Mouse (Mus musculus) embryo, embryonic 11 days (tissue): ENCODE results near the gene Atg3.

Source experiments
- DNase-seq: peaks from one replicate; pipeline ENCODE4 v3.0.0-alpha.2; 2015

Gene Atg3

DNA sequence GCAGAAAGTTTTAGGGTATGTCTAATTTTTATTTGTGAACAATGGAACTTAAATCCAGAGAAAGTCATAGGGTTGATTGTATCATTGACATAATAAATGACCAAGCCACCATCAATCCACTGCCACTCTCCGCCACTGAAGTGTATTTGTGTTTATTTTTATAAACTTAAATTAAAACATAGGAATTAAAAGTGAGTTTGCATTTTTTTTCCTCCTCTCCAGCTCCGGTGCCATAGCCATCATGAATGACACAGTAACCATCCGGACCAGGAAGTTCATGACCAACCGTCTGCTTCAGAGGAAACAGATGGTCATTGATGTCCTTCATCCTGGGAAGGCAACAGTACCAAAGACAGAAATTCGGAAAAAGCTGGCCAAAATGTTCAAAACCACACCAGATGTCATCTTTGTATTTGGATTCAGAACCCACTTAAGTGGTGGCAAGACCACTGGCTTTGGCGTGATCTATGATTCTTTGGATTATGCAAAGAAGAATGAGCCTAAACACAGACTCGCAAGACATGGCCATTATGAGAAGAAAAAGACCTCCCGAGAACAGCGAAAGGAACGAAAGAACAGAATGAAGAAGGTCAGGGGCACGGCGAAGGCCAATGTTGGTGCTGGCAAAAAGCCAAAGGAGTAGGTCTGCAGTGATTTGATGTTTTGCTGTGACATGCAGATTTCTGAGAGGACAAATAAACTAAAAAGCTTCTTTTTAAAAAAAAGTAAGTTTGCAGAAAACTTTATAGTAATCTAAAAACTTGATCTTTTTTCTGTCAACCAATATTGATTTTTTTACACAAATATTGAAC lies 46.5 kb downstream of the Atg3 start:
- no peak for DNase-seq

DNA sequence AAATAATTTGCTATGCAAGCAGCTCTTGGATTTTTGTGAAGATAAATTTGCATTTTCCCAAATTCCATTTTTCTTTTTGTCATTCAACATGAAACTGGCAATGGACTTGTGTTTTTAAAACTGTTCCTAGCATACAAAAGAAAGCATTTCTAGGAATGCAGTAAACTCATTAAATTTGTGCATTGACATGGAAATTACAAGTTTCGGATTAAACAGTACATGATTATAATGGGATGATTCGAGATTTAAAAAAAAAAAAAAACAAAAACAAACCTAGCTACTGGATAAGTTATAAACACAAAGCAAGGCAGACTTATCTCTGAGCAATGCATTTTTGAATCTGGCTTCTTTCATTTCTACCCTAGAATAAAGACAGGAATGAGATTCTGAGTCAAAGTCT lies 63.4 kb downstream of the Atg3 start:
- DNase-seq: no peak

DNA sequence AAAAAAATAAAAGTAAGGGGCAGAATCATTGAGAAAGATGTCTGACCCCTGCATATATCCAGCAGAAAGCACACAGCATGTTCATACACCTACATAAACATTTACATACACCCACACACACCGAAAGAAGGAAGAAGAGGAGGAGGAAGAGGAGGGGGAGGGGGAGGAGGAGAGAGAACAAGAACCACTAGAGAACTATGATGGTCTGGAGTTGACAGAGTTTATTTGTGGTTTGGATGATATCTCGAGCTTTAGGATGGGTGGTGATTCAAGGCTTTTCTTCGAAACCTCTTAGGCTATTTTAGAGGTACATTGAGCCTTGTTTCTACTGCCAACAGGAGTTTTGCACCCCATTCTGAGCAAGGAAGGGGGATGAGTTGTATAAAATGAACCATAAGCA lies 64.2 kb downstream of the Atg3 start:
- no peak for DNase-seq

DNA sequence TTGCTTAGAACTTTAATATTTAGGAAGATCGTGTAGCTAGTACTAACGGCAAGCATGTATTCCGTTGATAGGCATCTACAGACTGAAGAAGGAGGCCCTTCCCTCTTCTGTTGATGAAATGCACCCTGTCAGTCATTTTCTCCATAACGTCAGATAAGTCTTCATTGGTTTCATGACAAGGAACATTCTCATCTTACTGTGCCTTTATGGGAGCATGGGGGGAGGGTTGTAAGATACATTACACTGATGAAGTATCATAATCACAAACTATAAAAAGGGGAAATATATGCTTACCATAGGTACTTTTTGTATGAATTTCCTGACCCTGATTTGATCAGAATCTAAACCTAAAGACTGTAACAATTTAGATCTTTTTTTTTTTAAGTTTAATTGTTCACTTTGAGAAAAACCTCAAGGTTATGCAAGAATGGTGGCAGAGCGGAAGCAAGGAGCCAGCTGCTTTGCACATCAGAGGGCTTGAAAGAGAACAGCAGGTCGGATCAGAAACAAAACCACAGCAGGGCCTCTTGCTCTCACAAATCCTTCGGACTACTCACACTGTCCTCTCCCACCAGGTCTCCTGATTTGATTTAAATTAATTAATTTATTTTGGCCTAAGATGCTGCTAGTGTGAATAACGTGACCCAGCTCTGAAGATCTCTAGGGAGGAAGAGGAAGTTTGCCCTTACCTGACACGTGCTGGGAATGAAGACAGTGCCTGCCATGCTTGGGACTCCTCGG lies 65.2 kb downstream of the Atg3 start, which contains the start of gene Btla:
Btla (plus strand) TSS at position 668 of the 741 bp plus-strand sequence.
- DNase-seq: peak; percentile 4

DNA sequence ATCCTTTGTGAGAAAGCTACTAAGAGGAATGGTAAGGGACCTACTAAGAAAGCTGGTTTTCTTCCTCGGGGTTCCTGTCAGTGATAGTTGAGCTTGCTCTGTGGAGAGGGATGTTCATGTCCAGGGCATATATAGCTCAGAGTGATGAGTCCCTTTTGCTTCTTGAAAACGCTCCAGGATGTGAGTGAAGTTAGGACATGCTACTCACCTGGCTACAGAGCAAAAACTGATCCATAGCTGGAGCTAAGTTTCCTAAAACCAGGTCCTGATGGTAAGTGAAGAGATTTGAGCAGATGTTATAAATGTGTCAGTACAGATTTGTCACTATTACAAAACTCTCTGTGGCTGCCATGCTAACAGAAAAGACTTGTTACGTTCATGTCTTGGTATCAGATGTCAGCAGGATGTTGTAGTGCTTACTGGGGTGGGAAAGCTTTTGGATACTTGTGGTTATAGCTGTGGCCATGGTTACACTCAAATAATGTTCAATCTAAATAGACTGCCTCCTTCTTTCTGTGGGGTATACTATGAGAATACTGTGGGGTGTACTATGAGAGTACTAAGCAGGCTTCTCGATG lies 65.9 kb downstream of the Atg3 start:
- DNase-seq: no peak

DNA sequence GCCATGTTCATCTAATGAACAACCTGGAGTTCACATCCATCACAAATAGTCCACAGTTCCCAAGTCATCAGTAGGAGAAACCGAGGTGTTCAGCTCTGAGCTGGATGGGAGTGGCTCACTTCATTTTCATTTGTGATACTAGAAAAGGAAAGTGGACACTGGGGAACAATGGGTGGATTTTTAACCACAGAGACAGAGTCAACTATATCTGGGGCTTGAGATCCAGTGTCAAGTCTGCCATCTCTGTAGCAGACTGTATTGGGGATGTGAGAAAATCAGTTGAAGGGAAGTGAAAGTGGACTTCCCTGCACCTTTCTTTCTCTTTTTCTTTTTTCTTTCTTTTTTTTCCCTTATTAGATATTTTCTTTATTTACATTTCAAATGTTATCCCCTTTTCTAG lies 68.4 kb downstream of the Atg3 start:
- DNase-seq: no peak

DNA sequence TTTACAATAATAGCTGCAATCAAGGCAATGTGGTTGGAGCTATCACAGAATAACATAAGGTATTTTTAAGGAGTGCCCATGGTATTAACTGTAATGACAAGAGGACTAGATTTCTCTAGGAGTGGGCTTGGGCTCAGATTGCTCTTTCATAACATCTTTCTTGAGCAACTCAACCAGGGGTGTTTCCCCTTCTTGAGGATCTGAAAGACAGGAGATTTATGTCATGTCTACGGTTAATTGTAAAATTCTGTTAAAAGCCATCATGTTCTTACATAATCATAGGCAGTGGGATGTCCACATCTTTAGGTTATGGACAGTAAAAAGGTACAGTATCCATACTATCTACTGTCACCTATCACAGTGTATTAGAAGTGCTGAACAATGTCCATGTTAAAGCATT lies 72.7 kb downstream of the Atg3 start:
- DNase-seq: no peak

DNA sequence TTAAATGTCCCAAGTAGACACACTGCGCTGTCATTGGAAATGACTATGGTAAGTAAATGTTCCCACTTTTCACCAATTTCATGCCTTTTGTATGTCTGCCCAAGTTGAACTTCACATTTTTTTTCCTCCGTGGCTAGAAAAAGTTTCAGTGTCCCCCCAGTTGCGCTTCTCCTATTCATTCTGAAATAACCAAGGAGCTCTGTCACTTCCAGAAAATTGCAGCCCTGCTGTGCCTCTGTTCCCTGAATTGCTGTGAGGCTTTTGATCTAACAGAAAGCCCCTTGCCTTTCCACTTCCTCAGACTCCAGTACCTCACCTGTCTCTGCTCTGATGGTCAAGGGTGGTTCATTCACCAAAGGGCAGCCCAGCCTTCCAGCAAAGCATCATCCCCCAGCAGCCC lies 74.4 kb downstream of the Atg3 start:
- no peak for DNase-seq
